Mouse (Mus musculus): ENCODE measurements around the gene Tmem163.

GRCm38 (mm10) chr1:127556486-127556845 lies 122.9 kb downstream of the Tmem163 start:
- TF ChIP-seq CTCF (conservative IDR thresholded peaks at IDR 0.05; ENCODE audit: low read length) = no peak
- TF ChIP-seq POU5F1 (IDR thresholded peaks at IDR 0.05; ENCODE audit: borderline replicate concordance, low read length) = no peak
- no peak for TF ChIP-seq NANOG (IDR thresholded peaks at IDR 0.05; ENCODE audit: borderline replicate concordance, low read length)
